Mouse (Mus musculus) neural tube, embryonic 11.5 days (tissue): ENCODE measurements at regions not wholly inside any gene's neighbourhood (a gene's known extent, or its start where the extent isn't known, plus 50 kb on each side); places are given as distances from the start of the nearest gene placed in this dataset.
A peak's percentile ranks its signal among the peaks of the same experiment; 100 is the strongest.
"Not testable (repeated sequence)": the region's sequence is repeated elsewhere in the genome, so short reads cannot be mapped to it uniquely, and the experiment has no call there.

Experiments
- ATAC-seq: fragments of 200-750 bp; cut with Nextera tagmentation; 2 replicates; pipeline ENCODE4 v1.8.0; 2017; ENCODE audit warnings: moderate number of reproducible peaks, mild to moderate bottlenecking, moderate TSS enrichment, moderate library complexity; ENCODE audit not compliant: insufficient read depth, low FRiP score, low TSS enrichment
- DNase-seq: peaks from one replicate; pipeline ENCODE4 v3.0.0-alpha.2; 2015; ENCODE audit warnings: low spot score
- H3K27ac ChIP-seq: fragments of 300-500 bp; sonication (generic); 2 replicates; pipeline ENCODE4 v1.5.1; 2014; ENCODE audit warnings: low read depth, mild to moderate bottlenecking, low read length
- H3K27me3 ChIP-seq: fragments of 300-500 bp; sonication (generic); 2 replicates; pipeline ENCODE4 v1.6.1; 2014; ENCODE audit warnings: mild to moderate bottlenecking, low read length, mixed read lengths; ENCODE audit not compliant: control insufficient read depth, insufficient read depth
- H3K36me3 ChIP-seq: fragments of 300-500 bp; sonication (generic); 2 replicates; pipeline ENCODE4 v1.6.1; 2014; ENCODE audit warnings: mild to moderate bottlenecking, low read length, moderate library complexity, mixed read lengths; ENCODE audit not compliant: control insufficient read depth, insufficient read depth
- H3K4me1 ChIP-seq: fragments of 300-500 bp; sonication (generic); 2 replicates; pipeline ENCODE4 v1.6.1; 2014; ENCODE audit warnings: low read length, mixed read lengths; ENCODE audit not compliant: control insufficient read depth, insufficient read depth
- H3K4me2 ChIP-seq: fragments of 300-500 bp; sonication (generic); 2 replicates; pipeline ENCODE4 v1.6.1; 2014; ENCODE audit warnings: low read depth, mild to moderate bottlenecking, moderate library complexity
- H3K4me3 ChIP-seq: fragments of 300-500 bp; sonication (generic); 2 replicates; pipeline ENCODE4 v1.5.1; 2014; ENCODE audit warnings: low read depth, low read length
- H3K9ac ChIP-seq: fragments of 300-500 bp; sonication (generic); 2 replicates; pipeline ENCODE4 v1.6.1; 2014; ENCODE audit warnings: mild to moderate bottlenecking, low read length
- H3K9me3 ChIP-seq: fragments of 300-500 bp; sonication (generic); 2 replicates; pipeline ENCODE4 v1.6.1; 2016; ENCODE audit warnings: low read length; ENCODE audit not compliant: control insufficient read depth
- WGBS: fragments of 180-500 bp; shearing (Covaris S2); extraction: QIAGEN DNeasy Blood & Tissue Kit; methylation state at CpG from one replicate; pipeline ENCODE4 v1.1.7; 2014; 5-methylcytosine and 5-hydroxymethylcytosine counted together

GRCm38 (mm10) chr3:126122323-126123259, 184.2 kb upstream of the Ugt8a start:
- Histone ChIP-seq H3K4me2 (no peak overlapping the region), H3K27me3 (no peaks in the 10 kb centered on the region), H3K9ac (no peak overlapping the region), H3K4me1 (no peaks in the 10 kb centered on the region), H3K27ac (no peak overlapping the region), H3K36me3 (no peaks in the 10 kb centered on the region), H3K9me3 (no peaks in the 10 kb centered on the region), H3K4me3 (no peak overlapping the region)
- WGBS, result 84% methylated on average over 2 of the region's 2 CpGs
- ATAC-seq, result no peak
- DNase-seq, result no peak

GRCm38 (mm10) chr3:126166542-126166941, 196.9 kb upstream of the Arsj start:
- H3K4me3 ChIP-seq, result no peak overlapping the region
- H3K9me3 ChIP-seq, result no peaks in the 10 kb centered on the region
- no peak overlapping the region for H3K9ac ChIP-seq
- WGBS, result 68% methylated on average over 1 of the region's 1 CpGs
- no peaks in the 10 kb centered on the region for H3K27me3 ChIP-seq
- H3K27ac ChIP-seq, result no peak overlapping the region
- no peaks in the 10 kb centered on the region for H3K4me1 ChIP-seq
- H3K36me3 ChIP-seq, result no peaks in the 10 kb centered on the region
- no peak for DNase-seq
- peak; percentile 67 for ATAC-seq
- H3K4me2 ChIP-seq, result no peak overlapping the region

- Histone ChIP-seq H3K4me2 (no peak overlapping the region), H3K4me1 (no peaks in the 10 kb centered on the region), H3K9me3 (no peaks in the 10 kb centered on the region), H3K27ac (no peak overlapping the region), H3K27me3 (no peaks in the 10 kb centered on the region), H3K4me3 (no peak overlapping the region), H3K36me3 (no peaks in the 10 kb centered on the region), H3K9ac (no peak overlapping the region)
- 82% methylated on average over 3 of the region's 3 CpGs for WGBS
- ATAC-seq, result no peak
- no peak for DNase-seq
Measured at GRCm38 (mm10) chr3:126209024-126209423, 154.5 kb upstream of the Arsj start.

- Histone ChIP-seq H3K27me3 (no peaks in the 10 kb centered on the region), H3K36me3 (no peaks in the 10 kb centered on the region), H3K4me3 (no peak overlapping the region), H3K9ac (no peak overlapping the region), H3K9me3 (no peaks in the 10 kb centered on the region), H3K27ac (no peak overlapping the region), H3K4me2 (no peak overlapping the region), H3K4me1 (no peaks in the 10 kb centered on the region)
- ATAC-seq (no peak), DNase-seq (no peak)
- WGBS, result 69% methylated on average over 1 of the region's 1 CpGs
Measured at GRCm38 (mm10) chr3:126210226-126210625, 153.3 kb upstream of the Arsj start.

- no peaks in the 10 kb centered on the region for H3K9me3 ChIP-seq
- no peak overlapping the region for H3K4me3 ChIP-seq
- DNase-seq (no peak), ATAC-seq (no peak)
- WGBS, result 95% methylated on average over 4 of the region's 4 CpGs
- H3K9ac ChIP-seq, result no peak overlapping the region
- H3K4me1 ChIP-seq, result no peaks in the 10 kb centered on the region
- H3K36me3 ChIP-seq, result no peaks in the 10 kb centered on the region
- no peaks in the 10 kb centered on the region for H3K27me3 ChIP-seq
- no peak overlapping the region for H3K27ac ChIP-seq
- no peak overlapping the region for H3K4me2 ChIP-seq
Measured at GRCm38 (mm10) chr3:126227575-126227974, 135.9 kb upstream of the Arsj start.

GRCm38 (mm10) chr3:126245834-126246233, 117.7 kb upstream of the Arsj start:
- Histone ChIP-seq H3K4me3 (no peak overlapping the region), H3K4me1 (no peaks in the 10 kb centered on the region), H3K9ac (no peak overlapping the region), H3K27ac (no peak overlapping the region), H3K9me3 (no peaks in the 10 kb centered on the region), H3K36me3 (no peaks in the 10 kb centered on the region), H3K27me3 (no peaks in the 10 kb centered on the region), H3K4me2 (no peak overlapping the region)
- ATAC-seq (no peak), DNase-seq (no peak)
- WGBS, result 93% methylated on average over 3 of the region's 3 CpGs

GRCm38 (mm10) chr3:126261270-126261669, 102.2 kb upstream of the Arsj start:
- DNase-seq, result no peak
- 86% methylated on average over 8 of the region's 8 CpGs for WGBS
- no peak overlapping the region for H3K9ac ChIP-seq
- H3K4me3 ChIP-seq, result no peak overlapping the region
- no peaks in the 10 kb centered on the region for H3K4me1 ChIP-seq
- no peaks in the 10 kb centered on the region for H3K9me3 ChIP-seq
- H3K27ac ChIP-seq, result no peak overlapping the region
- H3K36me3 ChIP-seq, result no peaks in the 10 kb centered on the region
- no peak overlapping the region for H3K4me2 ChIP-seq
- no peaks in the 10 kb centered on the region for H3K27me3 ChIP-seq
- no peak for ATAC-seq

- H3K4me2 ChIP-seq, H3K9ac ChIP-seq, H3K9me3 ChIP-seq: not testable (repeated sequence)
Measured at GRCm38 (mm10) chr3:126272027-126272426, 91.5 kb upstream of the Arsj start.

GRCm38 (mm10) chr3:126273566-126273965, 89.9 kb upstream of the Arsj start:
- no peaks in the 10 kb centered on the region for H3K36me3 ChIP-seq
- ATAC-seq (no peak), DNase-seq (no peak)
- H3K27me3 ChIP-seq, result no peaks in the 10 kb centered on the region
- H3K9me3 ChIP-seq, result no peaks in the 10 kb centered on the region
- H3K9ac ChIP-seq, result no peak overlapping the region
- H3K27ac ChIP-seq, result no peak overlapping the region
- H3K4me3 ChIP-seq, result no peak overlapping the region
- WGBS, result 89% methylated on average over 3 of the region's 3 CpGs
- no peaks in the 10 kb centered on the region for H3K4me1 ChIP-seq
- H3K4me2 ChIP-seq, result no peak overlapping the region

More at GRCm38 (mm10) chr3:126272027-126272426, 91.5 kb upstream of the Arsj start:
- not testable (repeated sequence) for H3K27ac ChIP-seq, H3K4me3 ChIP-seq, H3K4me1 ChIP-seq, DNase-seq, H3K27me3 ChIP-seq, ATAC-seq, H3K36me3 ChIP-seq
